Mouse (Mus musculus) forebrain, postnatal 0 days (tissue): ENCODE data around the gene Abca16. TPM values are rescaled to one million over a fixed set of nuclear protein-coding genes. Genes with fewer than 3 reads are reported as not detected.
A peak's percentile ranks its signal among the peaks of the same experiment; 100 is the strongest.

Experiments
- ATAC-seq: fragments of 200-750 bp; cut with Nextera tagmentation; 2 replicates; pipeline ENCODE4 v1.8.0; 2017; ENCODE audit warnings: mild to moderate bottlenecking, moderate library complexity
- DNase-seq: peaks from one replicate; pipeline ENCODE4 v3.0.0-alpha.2; 2015
- H3K27ac ChIP-seq: fragments of 300-500 bp; sonication (generic); 2 replicates; pipeline ENCODE4 v1.5.1; 2014; ENCODE audit warnings: low read depth, mild to moderate bottlenecking, antibody characterized with exemption, low read length, moderate library complexity, mixed read lengths
- H3K27me3 ChIP-seq: fragments of 300-500 bp; sonication (generic); 2 replicates; pipeline ENCODE4 v1.6.1; 2014; ENCODE audit warnings: mild to moderate bottlenecking, low read length, mixed read lengths; ENCODE audit not compliant: insufficient read depth
- H3K36me3 ChIP-seq: fragments of 300-500 bp; sonication (generic); 2 replicates; pipeline ENCODE4 v1.6.1; 2014; ENCODE audit warnings: mild to moderate bottlenecking, moderate library complexity; ENCODE audit not compliant: insufficient read depth
- H3K4me1 ChIP-seq: fragments of 300-500 bp; sonication (generic); 2 replicates; pipeline ENCODE4 v1.6.1; 2014; ENCODE audit warnings: antibody characterized with exemption; ENCODE audit not compliant: insufficient read depth
- H3K4me2 ChIP-seq: fragments of 300-500 bp; sonication (generic); 2 replicates; pipeline ENCODE4 v1.6.1; 2014; ENCODE audit warnings: low read depth, mild to moderate bottlenecking, moderate library complexity
- H3K4me3 ChIP-seq: fragments of 300-500 bp; sonication (generic); 2 replicates; pipeline ENCODE4 v1.5.1; 2014; ENCODE audit warnings: low read depth, low read length, mixed read lengths
- H3K9ac ChIP-seq: fragments of 300-500 bp; sonication (generic); 2 replicates; pipeline ENCODE4 v1.6.1; 2014; ENCODE audit warnings: mild to moderate bottlenecking
- H3K9me3 ChIP-seq: fragments of 300-500 bp; sonication (generic); 2 replicates; pipeline ENCODE4 v1.6.1; 2016; ENCODE audit warnings: low read length
- CTCF ChIP-seq: sonication (generic); IDR thresholded peaks from 2 replicates; pipeline ENCODE4 v1.5.1; 2016; ENCODE audit warnings: antibody characterized with exemption, control low read depth, low read depth
- WGBS: fragments of 180-500 bp; shearing (Covaris S2); extraction: QIAGEN DNeasy Blood & Tissue Kit; methylation state at CpG from one replicate; pipeline ENCODE4 v1.1.7; 2014; 5-methylcytosine and 5-hydroxymethylcytosine counted together
- polyA plus RNA-seq: library from polyadenylated mRNA; unstranded; fragments of >200 nt; fragmentation: Nextera tagmentation; extraction: Ambion mirVana; gene quantifications from 2 replicates; pipeline ENCODE4 v1.2.1, GENCODE M21; 2015
- total RNA-seq: library from RNA; depleted of rRNA; stranded (reverse); fragments of >200 nt; gene quantifications from 2 replicates; pipeline ENCODE4 v1.2.3, GENCODE M21; 2014; rRNA removed

Gene Abca16
- total RNA-seq (not detected in 2 replicates), polyA plus RNA-seq (not detected in 2 replicates)

DNA sequence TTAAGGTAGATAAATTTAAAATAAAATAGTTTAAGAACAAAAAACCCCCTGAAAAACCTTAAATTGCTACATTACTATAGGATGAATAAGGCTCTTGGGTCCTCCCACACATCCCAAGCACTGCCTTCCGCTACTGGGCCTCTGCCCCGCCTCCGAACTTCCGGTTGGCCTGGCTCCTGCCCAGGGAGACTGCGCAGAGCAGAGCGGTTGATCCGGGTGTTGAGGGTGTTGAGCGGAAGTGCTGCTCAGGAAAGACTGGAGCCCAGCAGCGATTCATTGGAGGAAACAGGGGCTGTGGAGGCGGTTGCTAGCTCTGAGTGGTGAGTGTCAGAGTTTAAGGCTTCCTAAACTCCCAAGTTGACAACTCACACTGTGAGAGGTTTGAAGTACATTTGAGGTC is at the start of gene Abca16:
Gene Abca16, plus strand, starts transcription at position 201 of the 400 bp plus-strand sequence.
- ATAC-seq (no peak), DNase-seq (no peak)
- no peak for TF ChIP-seq CTCF
- WGBS: 78% methylated on average over 10 of the region's 10 CpGs
- Histone ChIP-seq H3K4me1 (no peaks in the 10 kb centered on the region), H3K36me3 (no peaks in the 10 kb centered on the region), H3K9ac (no peak within 1 kb of the TSS), H3K4me3 (no peak within 1 kb of the TSS), H3K4me2 (no peak within 1 kb of the TSS), H3K9me3 (no peaks in the 10 kb centered on the region), H3K27me3 (no peaks in the 10 kb centered on the region), H3K27ac (no peak within 1 kb of the TSS)

DNA sequence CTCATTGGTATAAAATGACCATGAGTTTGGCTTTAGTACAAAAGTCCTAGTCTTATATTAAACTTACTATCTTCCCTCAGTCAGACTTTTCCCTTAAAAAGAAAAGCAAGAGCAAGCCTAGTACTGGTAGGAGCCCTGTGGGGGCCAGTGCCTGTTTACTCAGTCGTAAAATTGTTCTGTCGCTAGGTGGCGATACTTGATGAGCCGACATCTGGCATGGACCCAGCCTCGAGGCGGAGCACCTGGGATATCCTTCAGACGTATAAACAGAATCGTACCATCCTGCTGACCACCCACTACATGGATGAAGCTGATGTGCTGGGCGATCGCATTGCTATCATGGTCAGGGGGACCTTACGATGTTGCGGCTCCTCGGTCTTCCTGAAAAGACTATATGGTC is 48.3 kb upstream of the Abca16 start:
- Histone ChIP-seq H3K36me3 (no peaks in the 10 kb centered on the region), H3K9me3 (no peaks in the 10 kb centered on the region), H3K4me1 (no peaks in the 10 kb centered on the region), H3K9ac (no peak overlapping the region), H3K4me3 (no peak overlapping the region), H3K27me3 (no peaks in the 10 kb centered on the region), H3K27ac (no peak overlapping the region), H3K4me2 (no peak overlapping the region)
- ATAC-seq (no peak), DNase-seq (no peak)
- no peak for TF ChIP-seq CTCF
- 34% methylated on average over 13 of the region's 13 CpGs for WGBS

- 86% methylated on average over 1 of the region's 1 CpGs for WGBS
- Histone ChIP-seq H3K27ac (no peak overlapping the region), H3K9ac (no peak overlapping the region), H3K27me3 (no peaks in the 10 kb centered on the region), H3K4me3 (no peak overlapping the region), H3K9me3 (no peaks in the 10 kb centered on the region), H3K4me2 (no peak overlapping the region), H3K4me1 (no peaks in the 10 kb centered on the region), H3K36me3 (no peaks in the 10 kb centered on the region)
- ATAC-seq (no peak), DNase-seq (no peak)
- no peak for TF ChIP-seq CTCF
Observed at GRCm38 (mm10) chr7:120412391-120412790, 2.9 kb downstream of the Abca16 start.

GRCm38 (mm10) chr7:120426625-120427024 is 17.2 kb downstream of the Abca16 start:
- H3K4me3 ChIP-seq: no peak overlapping the region
- H3K27me3 ChIP-seq: no peaks in the 10 kb centered on the region
- H3K9me3 ChIP-seq: no peaks in the 10 kb centered on the region
- H3K4me2 ChIP-seq: no peak overlapping the region
- TF ChIP-seq CTCF: no peak
- no peak overlapping the region for H3K9ac ChIP-seq
- ATAC-seq (no peak), DNase-seq (no peak)
- no peaks in the 10 kb centered on the region for H3K4me1 ChIP-seq
- H3K36me3 ChIP-seq: no peaks in the 10 kb centered on the region
- H3K27ac ChIP-seq: no peak overlapping the region
- 26% methylated on average over 3 of the region's 3 CpGs for WGBS

DNA sequence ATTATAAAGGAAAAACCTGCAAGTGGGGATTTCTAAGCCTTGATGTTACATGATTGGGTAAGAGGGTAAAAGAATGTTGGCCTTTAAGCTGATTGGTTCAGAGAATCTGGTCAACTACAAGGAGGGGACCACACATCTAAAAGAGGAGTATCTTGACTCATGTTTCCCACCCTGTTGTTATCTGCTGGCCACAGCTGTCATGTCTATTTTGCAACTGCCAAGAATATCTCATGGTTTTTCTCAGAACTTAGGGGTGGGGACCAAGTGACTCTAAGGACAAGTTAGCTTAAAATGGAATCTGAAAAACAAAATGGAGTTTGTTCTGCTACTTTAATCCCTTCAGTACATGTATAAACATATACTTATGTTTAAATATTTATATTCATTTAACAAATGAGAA is 22.0 kb downstream of the Abca16 start:
- no peaks in the 10 kb centered on the region for H3K4me1 ChIP-seq
- H3K4me3 ChIP-seq: no peak overlapping the region
- no peak for DNase-seq
- no peak for ATAC-seq
- H3K27me3 ChIP-seq: no peaks in the 10 kb centered on the region
- no peak for TF ChIP-seq CTCF
- H3K4me2 ChIP-seq: no peak overlapping the region
- no peaks in the 10 kb centered on the region for H3K36me3 ChIP-seq
- H3K9me3 ChIP-seq: no peaks in the 10 kb centered on the region
- H3K9ac ChIP-seq: no peak overlapping the region
- no peak overlapping the region for H3K27ac ChIP-seq

DNA sequence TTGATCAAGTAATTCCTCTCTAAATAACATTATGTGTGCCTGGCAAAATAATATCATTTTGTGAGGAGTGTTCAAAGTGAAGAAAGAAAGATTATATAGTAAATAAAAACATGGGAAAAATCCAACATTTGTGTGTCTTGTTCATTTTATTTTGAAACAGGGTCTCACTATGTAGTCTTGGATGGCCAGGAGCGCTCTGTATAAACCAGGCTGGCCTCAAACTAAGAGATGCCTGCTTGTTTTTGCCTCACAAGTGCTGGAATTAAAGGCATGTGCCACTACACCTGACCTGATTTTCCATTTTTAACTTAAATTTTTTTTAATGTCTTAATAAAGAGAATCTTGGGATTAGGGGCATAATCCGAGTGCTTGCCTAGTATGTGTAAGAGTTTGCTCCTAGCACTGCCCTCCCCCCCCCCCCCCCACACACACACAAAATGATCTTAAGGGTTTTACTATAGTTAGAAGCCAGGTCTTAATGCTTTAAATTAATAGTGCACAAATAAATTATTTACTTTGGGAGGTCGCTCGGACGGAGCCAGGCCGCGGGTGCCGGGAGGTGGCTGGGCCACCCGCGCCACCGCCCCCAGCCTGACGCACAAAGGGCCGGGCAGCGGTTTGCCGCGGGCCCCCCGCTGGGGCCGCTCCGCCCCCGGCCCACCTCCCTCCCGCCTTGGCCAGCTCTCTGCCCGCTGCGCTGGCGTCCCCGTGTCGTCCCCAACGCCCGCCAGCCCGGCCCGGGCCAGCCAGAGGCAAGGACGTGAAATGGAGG is 94.6 kb downstream of the Abca16 start:
- WGBS: 12% methylated on average over 31 of the region's 31 CpGs

GRCm38 (mm10) chr7:120504663-120504979 is 95.2 kb downstream of the Abca16 start:
- DNase-seq (peak; percentile 3), ATAC-seq (no peak)
- WGBS: 20% methylated on average over 5 of the region's 5 CpGs

More for the DNA sequence above, 94.6 kb downstream of the Abca16 start:
- Histone ChIP-seq H3K27me3 (no peaks in the 10 kb centered on the region), H3K27ac (no peak overlapping the region), H3K36me3 (no peaks in the 10 kb centered on the region), H3K4me2 (peak overlapping the region; percentile 68), H3K9ac (peak overlapping the region; percentile 44), H3K4me3 (peak overlapping the region; percentile 32), H3K4me1 (no peaks in the 10 kb centered on the region), H3K9me3 (no peaks in the 10 kb centered on the region)
- no peak for TF ChIP-seq CTCF
- DNase-seq (no peak), ATAC-seq (no peak; the same call in 1 of the 2 replicates)

More at GRCm38 (mm10) chr7:120504663-120504979, 95.2 kb downstream of the Abca16 start:
- no peaks in the 10 kb centered on the region for H3K27me3 ChIP-seq
- peak overlapping the region; percentile 44 for H3K9ac ChIP-seq
- no peaks in the 10 kb centered on the region for H3K4me1 ChIP-seq
- H3K4me2 ChIP-seq: peak overlapping the region; percentile 68
- peak overlapping the region; percentile 32 for H3K4me3 ChIP-seq
- no peaks in the 10 kb centered on the region for H3K36me3 ChIP-seq
- H3K27ac ChIP-seq: no peak overlapping the region
- no peak for TF ChIP-seq CTCF
- no peaks in the 10 kb centered on the region for H3K9me3 ChIP-seq
